Mouse (Mus musculus): ENCODE results near the gene Cldn34c2.
"Not testable (repeated sequence)": the region's sequence is repeated elsewhere in the genome, so short reads cannot be mapped to it uniquely, and the experiment has no call there.

Gene Cldn34c2

GRCm38 (mm10) chrX:123581400-123581799, at the start of gene Cldn34c2:
TSS of gene Cldn34c2 (plus strand) at chrX:123581700.
- DNase-seq (ENCODE audit: inconsistent ontology term) = not testable (repeated sequence)

DNA sequence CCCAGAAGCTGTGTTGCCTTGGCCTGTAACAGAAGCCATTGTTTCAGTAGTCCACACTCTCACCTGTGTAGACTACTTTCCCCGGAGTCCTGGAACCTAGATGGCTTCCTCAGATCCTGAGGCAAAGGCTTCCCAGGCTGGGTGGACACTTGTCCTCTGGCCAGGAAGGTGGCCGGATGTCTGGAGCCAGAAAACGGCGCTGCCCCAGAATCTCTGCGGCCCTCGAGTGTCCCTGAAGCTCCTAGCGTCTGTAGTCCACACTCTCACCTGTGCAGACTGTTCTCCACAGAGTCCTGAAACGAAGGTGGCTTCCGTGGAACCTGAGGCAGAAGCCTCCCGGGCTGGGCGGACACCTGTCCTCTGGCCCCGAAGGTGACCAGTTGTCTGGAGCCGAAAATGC, 30.1 kb upstream of the Cldn34c2 start:
- not testable (repeated sequence) for DNase-seq (ENCODE audit: inconsistent ontology term)

GRCm38 (mm10) chrX:123612158-123612828, 30.8 kb downstream of the Cldn34c2 start:
- DNase-seq (ENCODE audit: inconsistent ontology term) = not testable (repeated sequence)
